Mouse (Mus musculus): ENCODE measurements around the gene Pla2g7.

Pla2g7 gene

DNA sequence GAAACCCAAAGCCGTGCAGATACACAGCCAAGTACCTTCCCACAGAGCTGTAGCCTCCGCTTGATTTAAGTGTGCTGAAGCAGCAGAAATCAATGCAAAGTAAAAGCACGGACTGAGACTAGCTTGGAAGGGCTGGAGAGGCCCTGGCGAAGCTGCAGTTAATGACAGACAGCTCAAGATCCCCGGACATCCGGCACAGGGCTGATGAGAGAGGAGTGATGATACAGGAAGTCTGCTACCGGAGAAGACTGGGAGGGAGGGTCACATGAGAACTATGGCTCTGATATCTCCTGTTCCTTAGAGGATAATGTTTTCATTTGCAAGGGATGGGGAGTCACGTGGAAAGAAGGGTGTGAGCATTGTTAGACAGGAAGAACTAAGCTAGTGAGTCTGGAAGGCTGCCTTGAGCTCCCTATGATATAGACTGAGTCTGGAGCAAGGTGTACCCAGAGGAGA is 13.1 kb downstream of the Pla2g7 start:
- no peak for DNase-seq

DNA sequence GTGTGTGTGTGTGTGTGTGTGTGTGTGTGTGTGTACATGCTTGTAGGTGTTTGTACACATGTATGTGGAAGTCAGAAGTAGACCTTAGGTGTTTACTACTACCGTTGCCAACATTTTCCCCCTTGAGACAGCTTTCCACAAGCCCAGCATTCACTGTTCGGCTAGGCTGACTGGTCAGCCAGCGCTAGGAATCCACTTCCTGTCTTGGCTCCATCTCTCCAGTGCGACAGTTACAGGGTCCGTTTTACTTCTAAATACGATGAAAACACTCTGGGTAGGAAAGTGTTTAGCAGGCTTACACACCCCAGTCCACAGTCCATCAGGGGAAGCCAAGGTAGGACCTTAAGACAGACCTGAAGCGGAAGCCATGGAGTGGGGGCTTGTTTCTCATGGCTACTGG is 16.9 kb downstream of the Pla2g7 start:
- DNase-seq: no peak

DNA sequence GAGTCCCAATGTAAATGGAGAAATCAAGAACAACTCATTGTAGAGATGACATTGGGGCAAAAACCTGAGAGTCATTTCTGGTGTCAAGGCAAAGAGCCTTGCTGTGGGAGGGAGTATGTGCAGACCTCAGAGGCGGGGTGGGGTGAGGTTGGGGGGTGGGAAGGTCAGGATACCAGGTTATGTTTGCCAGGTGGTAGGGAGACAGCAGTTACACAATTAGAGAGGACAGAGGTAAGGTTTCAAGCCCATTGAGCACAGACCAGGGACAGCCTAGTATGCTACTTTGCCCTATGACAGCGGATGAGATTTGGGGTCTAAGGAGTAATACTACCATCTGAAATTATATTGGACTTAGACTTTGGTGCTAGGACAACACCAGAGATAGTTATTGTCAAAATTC is 19.4 kb downstream of the Pla2g7 start:
- DNase-seq: no peak

DNA sequence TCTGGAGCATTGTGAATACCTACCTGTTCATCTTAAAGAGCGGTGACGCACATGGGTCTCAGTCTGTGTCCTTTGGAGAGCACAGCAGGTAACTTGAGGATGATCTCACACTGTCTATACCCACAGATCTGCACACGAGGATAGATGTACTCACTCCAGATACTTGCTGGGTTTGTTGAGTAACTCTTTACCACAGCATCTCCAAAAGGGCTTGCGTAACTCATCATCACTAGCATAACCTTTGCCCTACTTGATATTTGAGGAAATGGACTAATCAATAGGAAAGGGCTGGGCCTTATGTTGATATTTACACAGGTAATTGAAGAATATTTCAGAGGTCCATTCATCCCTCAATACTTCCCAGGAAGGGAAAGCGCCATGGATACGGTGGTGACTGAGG is 21.9 kb downstream of the Pla2g7 start:
- no peak for DNase-seq

DNA sequence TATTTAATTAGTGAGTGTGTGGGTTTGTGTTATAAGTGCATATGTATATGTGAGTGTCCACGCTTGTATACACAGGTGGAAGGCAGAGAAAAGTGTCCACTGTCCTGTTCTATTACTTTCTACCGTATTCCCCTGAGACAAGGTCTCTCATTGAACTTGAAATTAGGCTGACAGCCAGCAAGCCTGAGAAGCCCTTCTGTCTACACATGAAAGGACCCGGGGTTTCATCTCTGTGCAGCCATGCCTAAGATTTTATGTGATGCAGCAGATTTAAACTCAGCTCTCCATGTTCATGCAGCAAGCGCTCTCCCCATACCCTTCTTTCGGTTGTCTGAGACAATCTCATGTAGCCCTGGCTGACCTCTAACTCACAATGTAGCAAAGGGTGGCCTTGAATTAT is 22.6 kb downstream of the Pla2g7 start:
- DNase-seq: no peak

DNA sequence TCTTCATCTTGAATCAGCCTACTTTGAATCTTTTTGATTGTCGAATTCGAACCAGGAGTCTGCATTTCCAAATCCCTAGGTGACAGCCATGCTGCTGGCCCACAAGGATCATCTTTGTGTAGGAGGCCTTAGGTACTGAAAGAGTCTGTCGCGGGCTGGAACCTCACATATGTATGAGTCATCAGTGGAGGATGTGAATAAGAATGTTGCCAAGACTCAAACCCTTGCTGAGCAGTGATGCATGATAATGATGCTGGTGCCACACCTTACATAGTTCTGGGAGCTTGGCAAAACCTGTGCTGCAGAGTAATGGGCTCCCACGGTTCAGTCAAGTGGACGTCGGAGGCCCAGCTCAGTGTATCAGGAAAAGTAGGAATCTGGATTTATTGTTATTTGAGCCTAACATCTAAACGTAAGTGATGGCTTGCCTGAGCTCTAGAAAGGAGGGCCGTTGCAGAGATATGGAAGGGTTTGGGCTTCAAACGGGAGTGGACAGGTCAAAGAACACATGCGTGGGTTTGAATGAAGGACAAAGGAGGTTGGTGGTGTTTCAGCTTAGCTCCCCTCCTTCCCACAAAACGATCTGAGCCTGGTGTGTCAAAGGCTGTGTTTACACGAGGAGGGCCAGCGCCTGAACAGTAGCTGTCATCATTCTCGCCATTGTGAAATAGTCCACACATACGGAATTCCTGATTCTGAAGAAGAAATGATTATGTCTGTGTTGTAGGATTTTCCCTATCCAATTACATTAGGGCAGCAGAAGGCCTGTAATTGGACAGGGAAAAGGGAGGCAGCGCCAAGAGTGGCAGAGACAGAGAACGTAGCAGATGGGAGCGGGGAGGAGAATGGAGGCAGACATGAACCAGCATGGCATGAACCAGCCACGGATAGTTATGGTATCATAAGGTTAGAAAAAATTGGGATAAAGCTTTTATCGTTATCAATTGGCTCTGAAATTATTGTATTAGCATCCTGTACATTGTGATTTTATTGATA is 24.7 kb downstream of the Pla2g7 start:
- DNase-seq: no peak

DNA sequence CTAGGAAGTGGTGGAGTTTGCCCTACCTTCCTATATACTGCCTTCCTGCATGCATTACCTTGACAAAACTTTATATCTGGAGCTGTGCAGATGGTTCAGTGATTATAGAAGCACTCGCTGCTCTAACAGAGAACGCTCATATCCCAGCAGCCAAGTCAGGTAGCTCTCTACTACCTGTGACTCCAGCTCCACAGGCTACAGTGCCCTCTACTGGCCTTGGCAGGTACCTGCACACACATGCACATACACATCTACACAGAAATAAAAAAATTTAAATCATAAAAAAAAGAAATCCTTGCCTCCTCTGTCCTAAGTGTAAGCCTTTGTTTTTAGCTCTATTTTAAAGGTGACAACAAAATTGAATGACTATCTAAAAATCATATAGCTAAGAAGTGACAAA is 29.8 kb downstream of the Pla2g7 start:
- no peak for DNase-seq

DNA sequence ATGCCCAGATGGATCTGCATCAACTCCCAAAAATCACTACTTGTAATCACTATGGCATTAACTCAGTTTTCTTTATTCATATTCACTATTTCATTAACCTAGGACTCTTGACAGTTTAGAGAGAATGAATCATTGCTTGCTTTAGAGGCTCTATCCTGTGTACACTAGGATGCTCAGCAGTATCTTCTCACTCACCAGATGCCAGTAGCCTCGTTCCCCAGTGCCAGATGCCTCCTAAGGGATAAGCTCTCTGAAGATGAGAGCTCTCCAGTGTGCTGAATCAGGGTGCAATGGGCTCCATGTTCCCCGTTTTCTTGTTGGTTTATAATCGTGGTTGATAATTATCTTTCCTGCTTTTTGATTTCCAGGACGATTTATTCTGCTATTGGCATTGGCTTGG is 30.8 kb downstream of the Pla2g7 start:
- DNase-seq: no peak

DNA sequence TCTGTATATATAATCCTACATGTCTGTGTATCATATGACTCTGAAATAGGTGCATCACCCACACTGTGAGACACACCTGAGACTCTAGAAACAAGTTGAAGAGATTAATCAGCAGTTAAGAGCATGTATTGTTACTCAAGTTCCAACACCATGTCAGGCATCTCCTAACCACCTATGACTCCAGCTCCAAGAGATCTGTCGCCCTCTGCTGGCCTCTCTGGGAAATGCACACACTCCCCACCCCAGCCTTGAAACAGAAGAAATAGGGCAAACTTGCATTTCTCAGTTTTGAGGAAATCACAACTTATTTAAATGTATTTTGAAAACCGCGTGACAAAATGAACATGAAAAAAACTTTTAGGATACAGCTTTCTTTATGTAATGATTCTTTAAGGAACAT is 38.8 kb downstream of the Pla2g7 start:
- peak; percentile 20 for DNase-seq

DNA sequence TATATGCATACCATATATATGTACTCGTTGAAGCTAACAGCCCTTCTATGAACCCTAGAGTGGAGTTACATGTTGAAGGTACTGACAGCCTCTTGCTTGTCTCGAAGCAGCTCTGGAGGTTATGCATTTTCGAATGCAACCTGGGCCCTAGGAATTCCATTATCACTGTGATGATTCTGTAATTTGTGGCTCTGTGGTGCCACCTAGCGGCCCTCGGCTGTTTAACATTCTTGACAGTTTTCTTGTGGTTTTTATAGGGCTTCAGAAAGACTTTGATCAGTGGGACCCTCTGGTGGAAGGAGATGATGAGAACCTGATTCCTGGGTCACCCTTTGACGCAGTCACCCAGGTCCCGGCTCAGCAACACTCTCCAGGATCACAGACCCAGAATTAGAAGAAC is 43.7 kb downstream of the Pla2g7 start:
- DNase-seq: peak; percentile 36

DNA sequence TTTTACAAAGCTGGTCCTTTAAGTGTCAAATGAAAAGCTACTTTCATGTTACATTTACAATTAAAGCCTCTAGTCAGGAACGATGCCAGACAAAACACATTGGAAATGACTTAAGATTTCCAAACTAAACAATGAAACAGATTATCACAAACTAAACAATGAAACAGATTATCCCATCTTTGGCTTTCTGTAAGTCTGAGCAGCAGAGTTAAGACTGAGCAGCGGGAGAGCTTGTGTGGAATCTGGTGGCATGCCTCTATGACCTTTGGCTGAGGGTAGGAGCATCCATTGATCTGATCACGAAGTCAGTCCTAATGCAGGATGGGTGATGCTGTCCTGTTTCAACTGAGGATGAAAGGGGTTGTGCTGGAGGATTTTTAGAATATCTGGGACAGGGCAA is 44.3 kb downstream of the Pla2g7 start:
- DNase-seq: no peak

DNA sequence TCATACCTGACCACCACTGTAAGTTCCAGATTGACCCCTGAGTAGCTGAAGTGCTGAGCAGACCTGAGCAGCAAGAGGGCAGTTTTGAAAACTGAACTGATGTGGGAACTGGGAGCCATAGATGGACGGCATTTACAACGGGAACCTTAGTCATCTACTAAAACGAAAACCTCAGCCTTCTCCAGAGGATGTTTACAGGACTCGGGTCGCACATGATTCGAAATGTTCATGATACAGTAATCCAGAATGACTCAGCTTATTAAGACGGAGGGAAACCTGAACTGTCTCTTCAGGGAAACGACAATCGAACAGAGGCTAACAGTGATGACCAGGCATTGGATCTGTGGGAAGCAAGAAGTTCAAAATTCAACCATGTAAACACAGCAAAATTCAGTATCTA is 51.3 kb downstream of the Pla2g7 start:
- DNase-seq: no peak

DNA sequence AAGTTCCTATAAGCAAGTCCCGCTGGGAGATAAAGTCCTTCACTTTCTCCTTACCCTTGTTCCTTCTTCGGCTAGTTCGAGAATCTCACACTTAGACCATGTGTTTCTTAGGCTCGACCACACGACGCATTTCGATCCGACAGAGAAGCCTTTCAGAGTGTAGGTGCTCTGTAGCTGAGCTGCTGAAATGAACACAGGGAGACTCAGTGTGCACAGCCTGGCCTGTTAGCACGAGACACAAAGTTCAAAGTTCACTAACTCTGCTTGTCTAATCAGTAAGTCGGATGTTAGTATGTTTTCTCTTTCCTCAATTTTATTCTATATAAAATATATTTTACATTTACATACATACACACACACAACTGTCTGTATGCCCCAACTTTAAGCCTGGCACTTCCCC is 54.2 kb downstream of the Pla2g7 start:
- DNase-seq: no peak

DNA sequence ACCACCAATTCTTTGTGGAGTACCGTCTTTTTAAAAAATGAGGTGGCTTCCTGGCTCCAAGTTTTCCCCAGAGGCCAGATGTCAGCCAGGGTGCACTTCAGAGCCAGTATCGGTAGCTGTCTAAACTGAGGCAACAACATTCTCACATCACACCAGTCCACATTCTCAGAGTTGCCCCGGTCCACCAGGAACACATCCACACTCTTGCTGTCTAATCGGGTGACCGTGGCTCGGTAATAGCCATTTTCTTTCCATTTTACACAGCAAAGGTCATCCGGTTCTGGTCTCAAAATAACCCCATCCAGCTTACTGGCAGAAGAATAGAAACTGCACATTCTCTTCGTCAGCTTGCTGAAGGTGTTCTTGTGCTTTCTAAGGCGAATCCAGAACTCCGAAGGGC is 60.3 kb downstream of the Pla2g7 start:
- DNase-seq: no peak

DNA sequence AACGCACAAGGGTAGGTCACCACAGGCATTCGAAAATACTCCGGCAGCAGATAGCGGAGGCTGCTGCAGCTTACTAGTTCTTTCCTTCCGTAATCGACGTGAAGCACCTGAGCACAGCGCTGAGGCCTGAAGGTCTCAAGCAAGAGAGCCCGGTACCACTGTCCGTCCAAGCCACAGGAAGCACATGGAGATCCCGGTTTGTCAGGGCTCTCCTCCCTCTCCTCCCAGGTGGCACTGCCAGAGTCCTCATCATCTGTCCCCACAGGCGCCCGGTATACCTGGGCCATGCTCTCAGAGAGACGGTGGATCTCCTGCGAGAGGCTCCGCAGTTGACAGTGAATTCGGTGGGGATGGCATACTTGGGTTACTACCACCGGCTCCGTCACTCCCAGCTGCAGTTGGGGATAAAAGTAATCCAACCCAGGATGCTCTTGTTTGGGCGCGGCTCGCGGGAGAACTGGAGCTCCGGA is 61.2 kb downstream of the Pla2g7 start:
- DNase-seq: no peak

DNA sequence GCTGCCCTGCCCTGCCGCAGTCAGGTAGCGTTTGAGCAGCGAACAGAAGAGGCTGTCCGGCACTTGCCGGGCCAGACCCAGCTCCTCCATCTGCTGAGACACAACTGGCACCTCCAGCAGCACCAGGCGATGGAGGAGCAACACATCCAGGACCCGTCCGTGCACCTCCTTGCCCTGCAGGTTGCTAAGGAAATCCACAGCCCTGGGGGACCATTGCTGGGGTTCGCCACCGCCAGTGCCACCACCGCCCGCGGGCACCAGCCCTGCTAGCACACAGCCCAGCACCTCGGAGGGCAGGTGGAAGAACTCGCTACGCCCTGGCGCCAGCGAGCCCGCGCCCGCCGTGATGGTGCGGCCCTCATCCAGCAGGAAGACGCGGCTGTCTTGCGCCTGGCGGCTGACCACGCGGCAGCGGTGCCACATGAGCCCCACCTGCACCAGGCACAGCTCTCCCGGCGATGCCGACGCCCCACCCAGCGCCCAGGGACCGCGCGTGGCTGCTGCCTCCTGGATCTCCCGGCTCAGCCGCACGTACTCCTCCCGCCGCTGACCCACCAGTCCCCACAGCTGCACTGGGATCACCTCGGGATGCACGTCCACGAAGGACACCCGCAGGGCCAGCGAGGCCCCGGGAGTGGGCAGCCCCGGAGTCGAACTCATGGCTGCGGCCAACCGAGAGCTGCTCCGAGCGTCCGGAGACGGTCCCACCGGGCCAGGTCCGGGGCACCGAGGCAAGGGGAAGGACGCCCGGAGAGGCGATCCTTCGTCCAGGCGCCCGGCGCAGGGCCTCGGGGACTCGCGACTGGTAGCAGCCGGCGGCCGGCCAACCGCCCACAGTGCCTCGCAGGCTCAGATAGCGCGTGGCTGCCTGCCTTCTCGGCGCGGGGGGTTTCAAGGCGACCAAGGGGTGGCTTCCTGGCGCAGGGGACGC is 61.9 kb downstream of the Pla2g7 start, which contains the start of gene Tdrd6:
TSS of gene Tdrd6 (minus strand) at position 804 of the 931 bp plus-strand sequence.
- DNase-seq: no peak

DNA sequence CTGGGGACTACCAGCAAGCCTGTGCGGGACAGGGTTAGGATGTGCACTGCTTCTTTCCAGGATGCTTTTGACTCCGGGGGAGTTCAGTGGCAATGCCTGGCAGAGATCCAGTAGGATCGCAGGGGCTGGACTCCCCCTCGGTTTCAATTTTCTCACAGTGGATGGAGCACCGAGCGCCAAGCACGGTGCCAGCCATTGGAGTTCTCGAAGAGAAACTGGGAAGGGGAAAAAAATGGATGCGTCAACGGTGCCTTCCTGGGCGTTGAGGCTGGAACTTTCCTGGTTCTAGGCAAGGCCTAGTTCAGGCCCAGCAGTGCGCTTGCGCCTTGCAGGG is 62.5 kb downstream of the Pla2g7 start:
- DNase-seq: no peak

DNA sequence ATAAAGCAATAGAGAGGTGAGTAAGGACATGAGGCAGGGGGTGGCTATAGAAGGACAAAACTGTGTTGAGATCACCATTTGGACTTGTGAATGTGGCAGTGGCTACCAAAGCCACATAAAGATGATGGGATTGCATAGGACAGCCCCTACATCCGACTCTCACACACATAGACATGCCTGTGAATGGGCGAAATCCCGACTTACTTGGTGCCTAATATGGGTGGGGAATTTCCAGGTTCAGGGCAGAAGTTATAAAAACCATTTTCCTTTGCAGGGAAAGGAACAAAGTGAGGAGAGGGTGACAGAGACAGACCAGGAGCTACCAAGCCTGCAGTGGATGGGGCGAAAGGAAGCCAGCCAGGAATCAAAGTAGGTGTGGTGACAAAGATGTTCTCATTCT is 69.2 kb downstream of the Pla2g7 start:
- DNase-seq: no peak

DNA sequence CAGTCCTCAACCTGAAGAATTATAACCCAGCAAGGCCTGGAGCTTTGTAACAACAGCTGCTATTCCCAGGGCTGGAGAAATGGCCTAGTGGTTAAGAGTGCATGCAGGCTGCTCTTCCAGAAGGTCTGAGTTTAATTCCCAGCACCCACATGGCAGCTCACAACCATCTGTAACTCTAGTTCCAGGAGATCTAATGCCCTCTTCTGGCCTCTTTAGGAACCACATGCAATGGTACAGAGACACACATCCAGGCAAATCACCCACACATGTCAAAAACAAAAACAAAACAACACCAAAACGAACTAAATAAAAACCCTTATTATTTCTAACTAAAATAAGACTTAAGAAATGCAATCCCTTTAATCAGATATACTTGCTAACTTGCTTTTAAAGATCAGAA is 72.9 kb downstream of the Pla2g7 start:
- no peak for DNase-seq

DNA sequence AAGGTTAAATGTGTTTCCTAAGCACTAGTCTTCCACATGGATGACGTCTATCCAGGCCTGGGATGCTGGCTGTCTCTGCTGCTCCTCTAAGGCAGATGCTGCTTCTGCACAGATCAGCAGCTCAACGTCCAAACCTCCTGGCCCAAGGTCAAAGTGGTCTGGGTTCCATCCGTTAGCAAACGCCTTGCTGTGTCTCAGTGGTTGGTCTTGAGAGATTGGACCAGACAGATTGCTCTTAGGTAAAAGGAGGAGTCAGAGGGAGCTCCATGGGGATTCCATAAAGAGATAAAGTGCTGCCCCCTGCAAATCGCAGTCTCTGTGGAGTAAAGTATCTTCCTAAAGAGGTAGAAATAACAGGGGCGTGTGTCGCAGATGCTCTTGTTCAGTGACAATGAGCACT is 75.3 kb downstream of the Pla2g7 start:
- DNase-seq: no peak

DNA sequence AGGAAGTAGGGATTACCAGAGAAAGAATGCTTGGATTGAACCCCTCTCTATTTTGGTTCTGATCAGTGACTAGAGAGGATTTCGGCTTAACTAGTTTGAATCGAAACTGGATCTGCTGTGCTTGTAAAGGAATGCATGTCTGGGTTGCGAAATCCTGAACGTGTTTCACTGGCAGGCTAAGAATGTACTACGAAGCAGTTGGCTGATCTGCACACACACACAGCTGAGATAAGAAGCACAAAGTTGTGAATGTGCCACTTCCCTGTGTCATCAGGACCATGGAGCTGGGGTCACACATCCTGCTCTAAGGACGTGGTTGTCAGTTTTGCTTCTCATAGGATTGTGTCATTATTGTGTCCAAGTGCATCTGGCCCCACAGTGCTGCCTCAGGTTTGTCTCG is 76.5 kb downstream of the Pla2g7 start:
- no peak for DNase-seq

DNA sequence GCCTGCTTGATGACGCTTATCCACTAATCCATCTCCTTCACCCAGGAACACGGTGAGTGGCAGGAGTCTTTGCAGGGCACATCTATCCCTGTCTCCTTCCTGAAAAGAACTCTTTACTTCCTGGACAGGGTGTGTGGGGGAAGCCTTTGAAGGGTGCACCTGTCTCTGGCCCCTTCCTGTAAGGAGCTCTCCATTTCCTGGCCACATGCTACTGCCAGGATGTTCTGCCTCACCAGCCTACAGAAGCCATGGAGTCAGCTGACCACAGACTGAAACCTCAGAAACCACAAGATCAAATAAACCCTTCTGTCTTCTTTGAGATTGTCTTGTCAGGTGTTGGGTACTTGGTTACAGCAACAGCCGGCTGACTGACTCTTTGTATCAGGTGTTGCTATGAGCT is 77.2 kb downstream of the Pla2g7 start:
- no peak for DNase-seq

DNA sequence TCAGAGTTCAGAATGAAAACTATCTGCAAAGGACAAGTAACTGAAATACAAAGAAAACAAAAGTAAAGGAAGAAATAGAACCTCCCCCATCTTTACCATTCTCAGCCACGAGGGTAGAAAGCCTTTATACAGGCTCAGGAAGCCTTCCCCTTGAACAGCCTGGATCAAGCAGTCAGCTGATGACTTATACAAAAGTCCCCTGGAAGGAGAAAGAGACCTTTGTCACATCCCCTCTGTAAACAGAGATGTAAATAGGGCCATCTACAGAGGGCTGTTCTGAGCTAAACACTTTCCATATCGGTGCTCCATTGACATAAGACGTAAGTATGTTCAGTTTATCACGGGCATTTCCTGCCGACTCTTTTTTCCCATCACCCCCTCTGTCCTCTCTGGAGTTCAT is 79.0 kb downstream of the Pla2g7 start:
- DNase-seq: no peak
